Mouse (Mus musculus) neural tube, embryonic 13.5 days (tissue): ENCODE measurements around the gene Crim1. TPM values are rescaled to one million over a fixed set of nuclear protein-coding genes. Genes with fewer than 3 reads are reported as not detected.

ENCODE experiments used
- ATAC-seq: fragments of 200-750 bp; cut with Nextera tagmentation; 2 replicates; pipeline ENCODE4 v1.8.0; 2017; ENCODE audit warnings: low read depth, mild to moderate bottlenecking, moderate TSS enrichment, moderate library complexity
- H3K27ac ChIP-seq: fragments of 300-500 bp; sonication (generic); replicated peaks from 2 replicates; pipeline ENCODE4 v1.5.1; 2015; ENCODE audit warnings: moderate library complexity, mild to moderate bottlenecking, inconsistent platforms
- H3K27me3 ChIP-seq: fragments of 300-500 bp; sonication (generic); 2 replicates; pipeline ENCODE4 v1.6.1; 2015; ENCODE audit warnings: mild to moderate bottlenecking, inconsistent platforms
- H3K36me3 ChIP-seq: fragments of 300-500 bp; sonication (generic); 2 replicates; pipeline ENCODE4 v1.6.1; 2015; ENCODE audit warnings: mild to moderate bottlenecking, inconsistent platforms
- H3K4me1 ChIP-seq: fragments of 300-500 bp; sonication (generic); replicated peaks from 2 replicates; pipeline ENCODE4 v1.6.1; 2015; ENCODE audit warnings: inconsistent platforms
- H3K4me2 ChIP-seq: fragments of 300-500 bp; sonication (generic); 2 replicates; pipeline ENCODE4 v1.6.1; 2015; ENCODE audit warnings: inconsistent platforms, mild to moderate bottlenecking, moderate library complexity
- H3K4me3 ChIP-seq: fragments of 300-500 bp; sonication (generic); 2 replicates; pipeline ENCODE4 v1.5.1; 2015; ENCODE audit warnings: mild to moderate bottlenecking, inconsistent platforms
- H3K9ac ChIP-seq: fragments of 300-500 bp; sonication (generic); 2 replicates; pipeline ENCODE4 v1.6.1; 2015; ENCODE audit warnings: moderate library complexity, mild to moderate bottlenecking, inconsistent platforms
- H3K9me3 ChIP-seq: fragments of 300-500 bp; sonication (generic); 2 replicates; pipeline ENCODE4 v1.6.1; 2016; ENCODE audit warnings: inconsistent platforms
- WGBS: fragments of 180-500 bp; shearing (Covaris S2); methylation state at CpG from one replicate; pipeline ENCODE4 v1.1.7; 2015; 5-methylcytosine and 5-hydroxymethylcytosine counted together
- polyA plus RNA-seq: library from polyadenylated mRNA; unstranded; fragments of >200 nt; fragmentation: Nextera tagmentation; extraction: Ambion mirVana; gene quantifications from 2 replicates; pipeline ENCODE4 v1.2.1, GENCODE M21; 2015

Gene Crim1
- polyA plus RNA-seq, 1 experiment from 2014 or later, result 12.4 TPM

DNA sequence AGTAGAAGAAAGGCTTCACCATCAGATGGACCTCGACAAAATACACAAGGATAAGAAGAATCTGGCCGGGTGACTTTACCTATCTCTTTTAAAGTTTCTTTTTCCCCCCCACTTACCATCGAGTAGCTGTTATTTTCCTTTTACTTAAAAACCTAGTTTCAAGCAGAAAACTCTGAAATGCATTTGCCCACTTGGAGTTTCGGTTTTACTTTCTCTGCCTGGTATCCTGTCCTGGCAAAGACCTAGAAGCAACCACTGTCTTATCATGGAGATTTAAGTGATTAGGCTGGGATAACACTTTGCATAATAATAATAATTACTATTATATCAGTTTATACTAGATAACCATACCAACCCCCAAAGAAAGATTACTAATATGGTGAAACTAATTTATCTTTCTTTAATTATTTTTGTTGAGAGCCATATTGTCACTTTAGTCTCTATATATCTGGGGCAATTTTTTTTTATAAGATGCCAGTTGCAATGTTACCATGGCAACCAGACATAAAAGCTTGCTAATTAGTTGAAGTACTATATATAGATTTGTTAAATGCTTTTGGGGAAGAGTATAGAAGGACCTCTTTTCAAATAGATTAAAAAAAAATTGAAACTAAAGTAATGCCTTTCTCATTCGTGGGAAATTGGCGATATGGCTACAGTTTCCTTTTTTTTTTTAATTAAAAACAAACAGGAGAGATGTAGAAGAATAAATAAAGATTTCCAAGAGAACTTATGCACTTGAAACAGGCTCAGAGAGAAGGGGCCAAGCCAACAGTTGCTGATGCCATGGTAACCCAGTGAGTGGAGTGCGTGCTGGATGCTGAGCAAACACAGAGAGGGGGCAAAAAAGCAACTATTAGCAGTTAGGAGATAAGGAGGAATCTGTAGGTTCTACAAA is 74.8 kb downstream of the Crim1 start:
- no peak overlapping the region for H3K4me3 ChIP-seq
- H3K4me1 ChIP-seq, result peaks cover 52% of the 10 kb centered on the region
- H3K4me2 ChIP-seq, result no peak overlapping the region
- no peaks in the 10 kb centered on the region for H3K27me3 ChIP-seq
- no peak for ATAC-seq
- no peak overlapping the region for H3K27ac ChIP-seq
- H3K9ac ChIP-seq, result no peak overlapping the region
- H3K36me3 ChIP-seq, result 0 out of 2 replicates have a peak, but pooled peaks cover 3% of the 10 kb centered on the region
- WGBS, result 73% methylated on average over 7 of the region's 7 CpGs
- H3K9me3 ChIP-seq, result no peaks in the 10 kb centered on the region

DNA sequence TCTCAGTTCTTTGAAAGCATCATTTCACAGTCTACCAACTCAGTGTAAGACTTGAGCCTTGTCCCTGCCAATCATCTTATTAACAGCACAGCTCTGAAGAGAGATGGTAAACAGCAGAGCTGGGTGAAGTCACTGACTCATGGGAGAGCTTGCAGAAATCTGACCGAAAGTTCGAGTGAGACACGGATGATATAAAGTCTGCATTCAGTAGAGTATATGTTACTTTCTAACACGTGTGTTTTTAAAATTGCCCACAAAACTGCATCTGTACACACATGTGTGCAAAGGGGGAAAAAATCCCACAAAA is 75.4 kb downstream of the Crim1 start:
- 76% methylated on average over 4 of the region's 4 CpGs for WGBS
- no peak for ATAC-seq
- H3K27ac ChIP-seq, result no peak overlapping the region

DNA sequence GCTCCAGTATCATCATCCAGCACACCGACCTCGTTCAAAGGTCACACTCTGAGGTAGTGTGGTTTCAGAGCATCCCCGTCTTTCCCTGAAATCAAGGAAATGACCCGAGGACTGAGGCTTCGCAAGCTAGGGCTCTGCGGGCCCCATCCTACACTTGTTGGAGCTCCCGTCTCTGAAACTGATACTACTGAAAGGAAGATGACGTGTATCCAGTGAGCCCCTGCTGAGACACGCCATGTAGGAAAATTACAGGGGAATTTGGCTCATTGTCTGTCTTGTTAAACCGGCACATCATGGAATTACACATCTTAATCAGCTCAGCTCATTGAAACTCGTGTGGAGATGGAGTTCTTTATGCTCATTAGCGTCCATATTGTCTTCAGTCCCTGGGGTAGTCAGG is 79.1 kb downstream of the Crim1 start:
- WGBS, result 54% methylated on average over 12 of the region's 12 CpGs
- H3K4me1 ChIP-seq, result peaks cover 40% of the 10 kb centered on the region
- peaks cover 15% of the 10 kb centered on the region for H3K36me3 ChIP-seq
- no peak for ATAC-seq
- no peak overlapping the region for H3K27ac ChIP-seq
- no peaks in the 10 kb centered on the region for H3K9me3 ChIP-seq
- H3K27me3 ChIP-seq, result no peaks in the 10 kb centered on the region
- H3K4me2 ChIP-seq, result no peak overlapping the region
- no peak overlapping the region for H3K4me3 ChIP-seq
- no peak overlapping the region for H3K9ac ChIP-seq

More for the DNA sequence above, 75.4 kb downstream of the Crim1 start:
- Histone ChIP-seq H3K4me1 (peaks cover 55% of the 10 kb centered on the region), H3K4me3 (no peak overlapping the region), H3K9me3 (no peaks in the 10 kb centered on the region), H3K36me3 (0 out of 2 replicates have a peak, but pooled peaks cover 3% of the 10 kb centered on the region), H3K27me3 (no peaks in the 10 kb centered on the region), H3K9ac (no peak overlapping the region), H3K4me2 (no peak overlapping the region)

DNA sequence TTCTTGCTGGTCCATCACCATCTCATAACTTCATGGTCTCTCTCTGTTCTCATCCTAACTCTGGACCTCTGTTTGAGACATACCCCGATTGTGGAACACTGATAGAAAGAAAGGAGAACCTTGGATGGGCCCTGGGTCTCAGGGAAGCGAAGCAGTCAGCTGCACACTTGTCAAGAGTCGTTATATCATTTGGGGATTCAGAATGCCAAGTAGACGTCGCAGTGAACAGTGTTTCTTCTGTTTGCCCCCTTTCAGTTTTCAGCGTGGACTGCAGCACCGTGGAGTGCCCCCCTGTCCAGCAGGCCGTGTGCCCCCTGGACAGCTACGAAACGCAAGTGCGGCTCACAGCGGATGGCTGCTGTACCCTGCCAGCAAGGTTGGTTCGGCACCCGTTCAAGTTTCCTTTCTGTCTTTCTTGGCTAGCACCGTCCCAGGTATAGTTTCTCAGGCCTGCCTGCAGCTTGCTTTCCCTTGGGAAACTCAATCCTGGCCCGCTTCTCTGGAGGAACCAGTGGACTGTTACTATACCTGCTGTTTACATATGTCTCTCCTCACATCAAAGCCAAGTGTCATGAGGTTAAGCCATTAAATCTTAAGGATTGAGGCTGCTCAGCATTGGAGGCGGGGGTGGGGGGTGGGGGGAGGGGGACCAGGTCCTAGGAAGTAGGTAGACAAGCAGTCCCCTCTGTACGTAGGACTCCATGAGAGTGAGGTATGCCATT is 81.1 kb downstream of the Crim1 start:
- no peaks in the 10 kb centered on the region for H3K27me3 ChIP-seq
- 83% methylated on average over 18 of the region's 18 CpGs for WGBS

DNA sequence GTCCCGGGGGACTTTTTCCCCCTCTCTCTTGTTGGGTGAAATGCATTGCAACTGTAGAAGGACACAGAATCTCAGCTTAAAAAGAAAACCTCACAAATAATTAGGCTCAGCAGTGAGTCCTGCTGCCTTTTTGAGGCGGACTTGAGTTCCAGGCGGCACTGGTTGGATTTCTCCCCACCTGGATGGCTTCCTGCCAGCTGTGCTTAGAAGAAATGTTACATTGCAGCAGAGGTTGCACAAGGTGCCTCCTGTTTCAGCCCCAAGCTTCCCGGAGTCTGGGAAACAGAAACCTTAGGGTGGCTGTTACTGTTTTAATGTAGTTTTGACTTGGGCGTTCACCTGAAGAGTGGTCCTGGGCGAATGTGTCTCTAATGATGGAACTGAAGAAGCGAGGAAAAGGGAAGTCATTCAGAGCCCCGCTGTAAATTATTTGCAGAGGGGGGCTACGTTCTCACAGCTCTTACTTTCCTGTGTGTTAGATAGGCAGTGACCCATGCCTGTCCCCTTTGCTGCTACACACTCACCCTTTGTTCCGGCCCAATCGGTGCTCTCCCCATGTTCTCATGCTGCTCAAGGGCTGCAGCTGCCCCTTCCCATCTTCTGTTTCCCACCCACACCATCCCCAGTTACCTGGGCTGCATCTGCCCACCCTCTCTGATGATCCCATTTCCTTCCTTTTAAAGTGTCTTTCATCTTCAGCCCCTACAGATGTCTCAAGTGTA is 83.4 kb downstream of the Crim1 start:
- Histone ChIP-seq H3K36me3 (peaks cover 12% of the 10 kb centered on the region), H3K9ac (no peak overlapping the region), H3K9me3 (no peaks in the 10 kb centered on the region), H3K27ac (no peak overlapping the region), H3K27me3 (no peaks in the 10 kb centered on the region), H3K4me3 (no peak overlapping the region), H3K4me1 (peaks cover 26% of the 10 kb centered on the region), H3K4me2 (no peak overlapping the region)
- no peak for ATAC-seq
- 65% methylated on average over 11 of the region's 11 CpGs for WGBS

More for the DNA sequence above, 81.1 kb downstream of the Crim1 start:
- Histone ChIP-seq H3K27ac (no peak overlapping the region), H3K9me3 (no peaks in the 10 kb centered on the region), H3K9ac (no peak overlapping the region), H3K4me2 (no peak overlapping the region), H3K4me3 (no peak overlapping the region), H3K4me1 (peaks cover 29% of the 10 kb centered on the region), H3K36me3 (peaks cover 15% of the 10 kb centered on the region)
- no peak for ATAC-seq

DNA sequence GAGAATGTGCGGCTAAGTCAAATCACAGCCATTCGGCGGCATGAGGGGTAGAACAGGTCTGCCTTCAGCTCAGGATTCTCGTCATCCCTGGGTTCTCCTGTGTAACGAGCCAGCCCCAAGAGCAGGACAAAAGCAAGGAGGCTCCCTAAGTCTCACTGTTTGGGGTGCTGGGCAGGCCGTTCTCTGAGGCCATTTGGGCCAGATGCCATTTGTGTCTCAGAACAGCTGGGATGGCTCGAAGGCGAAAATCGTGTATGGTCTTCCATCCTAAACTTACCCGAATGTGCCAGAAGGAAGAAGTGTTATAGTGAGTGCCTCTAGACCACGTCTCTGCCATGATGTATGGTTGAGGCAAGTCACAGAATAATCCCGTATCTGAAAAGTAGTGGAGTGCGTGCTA is 86.0 kb downstream of the Crim1 start:
- Histone ChIP-seq H3K4me3 (no peak overlapping the region), H3K9me3 (no peaks in the 10 kb centered on the region), H3K4me2 (no peak overlapping the region), H3K4me1 (peaks cover 9% of the 10 kb centered on the region; the same call in 1 of the 2 replicates), H3K9ac (no peak overlapping the region), H3K27me3 (no peaks in the 10 kb centered on the region), H3K36me3 (peaks cover 12% of the 10 kb centered on the region), H3K27ac (no peak overlapping the region)
- 87% methylated on average over 13 of the region's 13 CpGs for WGBS
- no peak for ATAC-seq

DNA sequence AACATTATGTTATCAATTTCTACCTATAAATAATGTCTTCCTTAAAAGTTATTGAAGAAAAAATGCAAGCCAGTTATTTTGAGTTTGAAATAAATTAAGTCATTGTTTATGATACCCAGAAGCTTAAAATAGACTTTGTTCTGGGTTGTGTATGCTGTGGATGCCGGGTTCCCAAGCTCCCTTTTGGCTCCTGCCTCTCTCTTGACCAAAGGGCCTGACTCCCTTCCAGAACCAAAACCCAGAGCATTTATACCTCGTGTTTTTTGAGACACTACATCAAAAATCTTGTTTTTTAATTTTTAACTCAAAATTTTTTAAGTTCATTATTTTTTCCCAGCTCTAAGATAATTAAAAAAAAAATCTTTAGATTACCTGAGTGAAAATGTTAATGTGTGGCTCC is 87.3 kb downstream of the Crim1 start:
- 84% methylated on average over 2 of the region's 2 CpGs for WGBS
- peaks cover 6% of the 10 kb centered on the region; the same call in 1 of the 2 replicates for H3K4me1 ChIP-seq

DNA sequence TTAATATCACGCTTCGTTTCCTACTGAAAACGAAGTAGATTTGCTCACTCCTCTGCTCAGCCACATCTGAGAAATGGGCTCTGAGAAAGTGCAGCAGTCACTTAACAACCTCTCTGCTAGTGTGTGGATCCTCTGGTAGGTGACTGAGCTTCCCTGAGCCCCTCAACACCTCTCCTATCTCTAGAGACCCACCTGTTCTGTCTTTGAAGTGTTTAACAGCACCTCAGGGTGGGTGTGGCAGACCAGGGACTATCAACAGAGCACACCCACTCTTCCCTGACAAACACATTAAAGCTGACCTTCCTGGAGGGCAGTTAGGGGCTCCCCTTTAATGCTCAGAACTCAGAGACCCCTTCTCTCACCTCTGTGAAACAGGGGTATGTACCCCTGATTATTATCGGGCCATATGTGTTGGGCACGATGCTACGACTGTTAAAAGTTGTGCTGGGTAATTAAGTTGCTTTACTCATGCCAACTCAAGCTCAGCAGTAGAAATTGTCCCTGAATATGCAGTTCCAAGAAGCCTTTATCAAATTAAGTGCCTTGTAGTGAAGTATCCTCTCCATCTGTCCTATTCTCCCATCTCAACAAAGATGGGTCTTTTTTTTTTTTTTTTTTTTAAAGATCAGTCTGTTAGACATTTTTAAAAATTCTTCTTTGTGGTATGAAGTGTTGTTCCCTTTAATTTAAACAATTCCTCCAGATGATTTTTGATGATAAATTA is 90.3 kb downstream of the Crim1 start:
- Histone ChIP-seq H3K4me1 (0 out of 2 replicates have a peak, but pooled peaks cover 3% of the 10 kb centered on the region), H3K27me3 (no peaks in the 10 kb centered on the region), H3K9ac (no peak overlapping the region), H3K9me3 (no peaks in the 10 kb centered on the region), H3K4me3 (no peak overlapping the region), H3K27ac (no peak overlapping the region), H3K36me3 (no peaks in the 10 kb centered on the region; the same call in 1 of the 2 replicates), H3K4me2 (no peak overlapping the region)
- no peak for ATAC-seq
- WGBS, result 88% methylated on average over 6 of the region's 6 CpGs

More for the DNA sequence above, 87.3 kb downstream of the Crim1 start:
- no peak for ATAC-seq
- H3K9ac ChIP-seq, result no peak overlapping the region
- H3K27ac ChIP-seq, result no peak overlapping the region
- H3K36me3 ChIP-seq, result no peaks in the 10 kb centered on the region
- H3K9me3 ChIP-seq, result no peaks in the 10 kb centered on the region
- H3K4me2 ChIP-seq, result no peak overlapping the region
- no peaks in the 10 kb centered on the region for H3K27me3 ChIP-seq
- no peak overlapping the region for H3K4me3 ChIP-seq

DNA sequence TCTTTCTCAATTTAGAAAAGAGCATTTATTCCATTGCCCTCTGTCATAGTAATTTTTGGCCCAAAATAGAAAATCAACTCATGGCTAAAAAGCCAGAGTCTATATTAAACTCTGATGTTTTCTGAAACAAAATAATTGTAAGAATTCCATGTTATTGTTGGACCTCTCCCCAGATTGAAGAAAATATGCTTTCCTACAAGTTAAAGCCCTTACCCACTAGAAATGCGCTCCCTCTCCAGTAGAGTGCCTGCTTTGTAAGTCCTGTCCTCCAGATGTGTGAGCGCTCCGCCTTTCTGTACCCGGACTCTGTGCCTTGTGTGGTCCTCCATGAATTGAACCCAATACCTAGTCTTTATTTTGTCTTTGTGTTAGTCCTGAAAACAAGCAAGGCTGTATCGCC is 91.0 kb downstream of the Crim1 start:
- no peaks in the 10 kb centered on the region for H3K9me3 ChIP-seq
- no peak overlapping the region for H3K9ac ChIP-seq
- H3K4me1 ChIP-seq, result 0 out of 2 replicates have a peak, but pooled peaks cover 8% of the 10 kb centered on the region
- no peaks in the 10 kb centered on the region for H3K27me3 ChIP-seq
- no peak overlapping the region for H3K4me3 ChIP-seq
- H3K4me2 ChIP-seq, result no peak overlapping the region
- H3K36me3 ChIP-seq, result no peaks in the 10 kb centered on the region; the same call in 1 of the 2 replicates
- ATAC-seq, result no peak
- WGBS, result 93% methylated on average over 5 of the region's 5 CpGs
- no peak overlapping the region for H3K27ac ChIP-seq

DNA sequence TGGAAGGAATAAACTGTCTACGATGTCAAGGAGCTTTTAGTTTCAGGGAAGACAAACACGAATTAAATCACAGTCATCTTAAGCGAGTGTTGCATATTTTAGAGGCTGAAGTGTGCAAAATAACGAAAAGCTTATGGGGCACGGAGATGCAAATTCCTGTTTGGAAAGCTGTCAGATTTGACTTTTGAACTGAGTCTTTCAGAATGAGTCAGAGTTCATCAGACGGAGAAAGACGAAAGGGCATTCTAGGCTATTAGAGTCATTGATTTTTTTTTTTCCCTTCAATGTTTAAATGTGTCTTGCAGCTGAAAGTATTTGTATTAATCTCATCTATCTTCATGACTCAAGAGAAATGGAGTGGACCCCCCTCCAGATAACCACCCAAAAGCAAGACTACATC is 92.3 kb downstream of the Crim1 start:
- no peak for ATAC-seq
- Histone ChIP-seq H3K27ac (no peak overlapping the region), H3K4me2 (no peak overlapping the region), H3K9me3 (no peaks in the 10 kb centered on the region), H3K4me3 (no peak overlapping the region), H3K27me3 (no peaks in the 10 kb centered on the region), H3K4me1 (0 out of 2 replicates have a peak, but pooled peaks cover 8% of the 10 kb centered on the region), H3K9ac (no peak overlapping the region), H3K36me3 (no peaks in the 10 kb centered on the region; the same call in 1 of the 2 replicates)
- WGBS, result 92% methylated on average over 7 of the region's 7 CpGs

DNA sequence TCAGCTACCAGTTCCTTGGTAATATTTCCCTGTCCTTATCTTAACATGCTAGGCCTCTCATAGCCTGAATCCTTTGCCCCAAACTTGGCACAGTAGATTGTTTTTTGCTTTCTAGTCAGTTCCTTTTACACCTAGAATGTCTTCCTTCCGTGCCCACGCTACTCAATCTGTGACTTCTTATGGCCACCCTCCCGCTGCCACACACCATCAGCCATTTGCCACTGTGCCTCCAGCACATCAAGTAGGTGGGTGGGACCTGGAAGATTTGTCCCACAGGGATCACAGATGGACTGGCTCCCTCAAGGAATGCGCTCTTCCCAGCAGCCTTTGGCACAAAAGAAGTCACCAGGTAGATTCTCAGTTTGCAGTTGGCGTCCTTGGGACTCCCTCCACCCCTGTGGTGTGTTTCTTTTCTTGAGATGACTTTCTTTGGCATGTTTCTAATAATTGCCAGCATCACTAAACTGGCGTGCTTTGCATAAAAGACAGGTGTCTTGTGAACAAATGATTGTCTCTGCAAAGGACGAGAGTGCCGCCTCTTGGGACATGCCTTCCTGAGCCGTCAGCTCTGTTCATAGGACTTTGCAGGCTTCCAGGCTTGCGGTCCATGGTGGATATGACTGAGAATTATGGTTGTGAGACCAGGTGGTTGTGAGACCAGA is 92.9 kb downstream of the Crim1 start:
- H3K9ac ChIP-seq, result no peak overlapping the region
- H3K4me1 ChIP-seq, result 0 out of 2 replicates have a peak, but pooled peaks cover 8% of the 10 kb centered on the region
- no peaks in the 10 kb centered on the region; the same call in 1 of the 2 replicates for H3K36me3 ChIP-seq
- ATAC-seq, result no peak
- H3K4me3 ChIP-seq, result no peak overlapping the region
- H3K9me3 ChIP-seq, result no peaks in the 10 kb centered on the region
- H3K4me2 ChIP-seq, result no peak overlapping the region
- H3K27ac ChIP-seq, result no peak overlapping the region
- H3K27me3 ChIP-seq, result no peaks in the 10 kb centered on the region
- 94% methylated on average over 10 of the region's 10 CpGs for whole genome bisulfite sequencing
